Mouse (Mus musculus) heart, embryonic 12.5 days (tissue): ENCODE data around the gene Tmprss2. TPM values are rescaled to one million over a fixed set of nuclear protein-coding genes. Genes with fewer than 3 reads are reported as not detected.
A peak's percentile ranks its signal among the peaks of the same experiment; 100 is the strongest.
"Not testable (repeated sequence)": the region's sequence is repeated elsewhere in the genome, so short reads cannot be mapped to it uniquely, and the experiment has no call there.

ENCODE experiments used
- ATAC-seq: fragments of 200-750 bp; cut with Nextera tagmentation; 2 replicates; pipeline ENCODE4 v1.8.0; 2017; ENCODE audit warnings: moderate TSS enrichment, moderate library complexity; ENCODE audit not compliant: insufficient number of reproducible peaks, low FRiP score
- H3K27ac ChIP-seq: fragments of 300-500 bp; sonication (generic); 2 replicates; pipeline ENCODE4 v1.5.1; 2016; ENCODE audit warnings: mild to moderate bottlenecking, moderate library complexity; ENCODE audit not compliant: poor library complexity, severe bottlenecking
- H3K27me3 ChIP-seq: fragments of 300-500 bp; sonication (generic); replicated peaks from 2 replicates; pipeline ENCODE4 v1.6.1; 2016; ENCODE audit warnings: mild to moderate bottlenecking, moderate library complexity
- H3K36me3 ChIP-seq: fragments of 300-500 bp; sonication (generic); 2 replicates; pipeline ENCODE4 v1.6.1; 2016; ENCODE audit warnings: mild to moderate bottlenecking, moderate library complexity
- H3K4me1 ChIP-seq: fragments of 300-500 bp; sonication (generic); replicated peaks from 2 replicates; pipeline ENCODE4 v1.6.1; 2016; ENCODE audit warnings: mild to moderate bottlenecking
- H3K4me2 ChIP-seq: fragments of 300-500 bp; sonication (generic); 2 replicates; pipeline ENCODE4 v1.6.1; 2016; ENCODE audit warnings: mild to moderate bottlenecking, moderate library complexity
- H3K4me3 ChIP-seq: fragments of 300-500 bp; sonication (generic); 2 replicates; pipeline ENCODE4 v1.5.1; 2016; ENCODE audit warnings: mild to moderate bottlenecking
- H3K9ac ChIP-seq: fragments of 300-500 bp; sonication (generic); 2 replicates; pipeline ENCODE4 v1.6.1; 2016; ENCODE audit warnings: mild to moderate bottlenecking, moderate library complexity
- H3K9me3 ChIP-seq: fragments of 300-500 bp; sonication (generic); replicated peaks from 2 replicates; pipeline ENCODE4 v1.6.1; 2016; ENCODE audit warnings: mild to moderate bottlenecking, moderate library complexity
- WGBS: fragments of 180-500 bp; shearing (Covaris S2); methylation state at CpG from one replicate; pipeline ENCODE4 v1.1.7; 2016; 5-methylcytosine and 5-hydroxymethylcytosine counted together
- polyA plus RNA-seq: library from polyadenylated mRNA; unstranded; fragments of >200 nt; fragmentation: Nextera tagmentation; extraction: Ambion mirVana; gene quantifications from 2 replicates; pipeline ENCODE4 v1.2.1, GENCODE M21; 2016

Tmprss2 gene
- polyA plus RNA-seq, 1 experiment from 2014 or later: 0.46 TPM

- Histone ChIP-seq H3K9ac (no peak overlapping the region), H3K27me3 (no peaks in the 10 kb centered on the region), H3K36me3 (no peaks in the 10 kb centered on the region), H3K27ac (no peak overlapping the region), H3K4me1 (no peaks in the 10 kb centered on the region), H3K4me2 (no peak overlapping the region), H3K9me3 (no peaks in the 10 kb centered on the region), H3K4me3 (no peak overlapping the region)
- no peak for ATAC-seq
- 83% methylated on average over 2 of the region's 2 CpGs for WGBS
Observed at GRCm38 (mm10) chr16:97591512-97591911, 19.5 kb downstream of the Tmprss2 start.

GRCm38 (mm10) chr16:97582876-97583275 is 28.1 kb downstream of the Tmprss2 start:
- not testable (repeated sequence) for H3K36me3 ChIP-seq, ATAC-seq, H3K9ac ChIP-seq, H3K4me1 ChIP-seq, H3K9me3 ChIP-seq, H3K4me3 ChIP-seq, H3K4me2 ChIP-seq, H3K27ac ChIP-seq, H3K27me3 ChIP-seq
- WGBS: 79% methylated on average over 1 of the region's 1 CpGs

GRCm38 (mm10) chr16:97569426-97569825 is 41.6 kb downstream of the Tmprss2 start:
- Histone ChIP-seq H3K27ac (no peak overlapping the region), H3K9ac (no peak overlapping the region), H3K4me3 (no peak overlapping the region), H3K36me3 (no peaks in the 10 kb centered on the region), H3K9me3 (no peaks in the 10 kb centered on the region), H3K27me3 (no peaks in the 10 kb centered on the region; the same call in 1 of the 2 replicates), H3K4me2 (no peak overlapping the region), H3K4me1 (no peaks in the 10 kb centered on the region)
- WGBS: 15% methylated on average over 1 of the region's 1 CpGs
- no peak for ATAC-seq

- H3K4me2 ChIP-seq: no peak overlapping the region
- H3K27ac ChIP-seq: no peak overlapping the region
- ATAC-seq: no peak
- no peaks in the 10 kb centered on the region for H3K36me3 ChIP-seq
- H3K9me3 ChIP-seq: no peaks in the 10 kb centered on the region
- no peaks in the 10 kb centered on the region for H3K4me1 ChIP-seq
- H3K4me3 ChIP-seq: no peak overlapping the region
- H3K9ac ChIP-seq: no peak overlapping the region
- no peaks in the 10 kb centered on the region; the same call in 1 of the 2 replicates for H3K27me3 ChIP-seq
- WGBS: 56% methylated on average over 9 of the region's 9 CpGs
Observed at GRCm38 (mm10) chr16:97568662-97569061, 42.3 kb downstream of the Tmprss2 start.

GRCm38 (mm10) chr16:97544340-97544739 is 66.7 kb downstream of the Tmprss2 start:
- H3K4me2 ChIP-seq: no peak overlapping the region
- H3K27me3 ChIP-seq: no peaks in the 10 kb centered on the region
- H3K4me3 ChIP-seq: no peak overlapping the region
- no peak for ATAC-seq
- 61% methylated on average over 4 of the region's 4 CpGs for WGBS
- H3K4me1 ChIP-seq: no peaks in the 10 kb centered on the region
- no peak overlapping the region for H3K27ac ChIP-seq
- H3K9ac ChIP-seq: no peak overlapping the region
- H3K36me3 ChIP-seq: peaks cover 14% of the 10 kb centered on the region; the same call in 1 of the 2 replicates
- no peaks in the 10 kb centered on the region for H3K9me3 ChIP-seq

GRCm38 (mm10) chr16:97536859-97537258 is 74.1 kb downstream of the Tmprss2 start:
- 23% methylated on average over 1 of the region's 1 CpGs for WGBS
- H3K27me3 ChIP-seq: no peaks in the 10 kb centered on the region
- no peaks in the 10 kb centered on the region for H3K9me3 ChIP-seq
- peaks cover 5% of the 10 kb centered on the region; the same call in 1 of the 2 replicates for H3K36me3 ChIP-seq
- peak overlapping the region; percentile 64 for H3K4me2 ChIP-seq
- H3K9ac ChIP-seq: no peak overlapping the region
- H3K27ac ChIP-seq: peak overlapping the region; percentile 91
- no peak for ATAC-seq
- peaks cover 34% of the 10 kb centered on the region for H3K4me1 ChIP-seq
- no peak overlapping the region for H3K4me3 ChIP-seq

- ATAC-seq: peak; percentile 87
- Histone ChIP-seq H3K27me3 (no peaks in the 10 kb centered on the region), H3K4me2 (peak overlapping the region; percentile 64), H3K4me1 (peaks cover 34% of the 10 kb centered on the region), H3K9ac (peak overlapping the region; percentile 46; the same call in 1 of the 2 replicates), H3K4me3 (peak overlapping the region; percentile 21; the same call in 1 of the 2 replicates), H3K36me3 (no peaks in the 10 kb centered on the region), H3K9me3 (no peaks in the 10 kb centered on the region), H3K27ac (peak overlapping the region; percentile 91)
- 7% methylated on average over 3 of the region's 3 CpGs for WGBS
Observed at GRCm38 (mm10) chr16:97535808-97536413, 75.1 kb downstream of the Tmprss2 start.

- WGBS: 14% methylated on average over 5 of the region's 5 CpGs
- ATAC-seq: peak; percentile 58
- H3K4me3 ChIP-seq: peak overlapping the region; percentile 27
Observed at GRCm38 (mm10) chr16:97534876-97535461, 76.0 kb downstream of the Tmprss2 start.

GRCm38 (mm10) chr16:97534448-97534847 is 76.5 kb downstream of the Tmprss2 start:
- H3K36me3 ChIP-seq: no peaks in the 10 kb centered on the region
- H3K27ac ChIP-seq: peak overlapping the region; percentile 91
- H3K4me3 ChIP-seq: peak overlapping the region; percentile 27
- H3K9me3 ChIP-seq: no peaks in the 10 kb centered on the region
- 27% methylated on average over 1 of the region's 1 CpGs for WGBS
- ATAC-seq: no peak
- peak overlapping the region; percentile 62 for H3K9ac ChIP-seq
- peak overlapping the region; percentile 64 for H3K4me2 ChIP-seq
- no peaks in the 10 kb centered on the region for H3K27me3 ChIP-seq
- peaks cover 34% of the 10 kb centered on the region for H3K4me1 ChIP-seq

More at GRCm38 (mm10) chr16:97534876-97535461, 76.0 kb downstream of the Tmprss2 start:
- peak overlapping the region; percentile 64 for H3K4me2 ChIP-seq
- no peaks in the 10 kb centered on the region for H3K36me3 ChIP-seq
- no peaks in the 10 kb centered on the region for H3K27me3 ChIP-seq
- no peaks in the 10 kb centered on the region for H3K9me3 ChIP-seq
- H3K27ac ChIP-seq: peak overlapping the region; percentile 91
- H3K9ac ChIP-seq: peak overlapping the region; percentile 62
- H3K4me1 ChIP-seq: peaks cover 34% of the 10 kb centered on the region

GRCm38 (mm10) chr16:97533751-97534150 is 77.2 kb downstream of the Tmprss2 start:
- Histone ChIP-seq H3K27ac (peak overlapping the region; percentile 91), H3K4me1 (peaks cover 34% of the 10 kb centered on the region), H3K4me3 (no peak overlapping the region), H3K27me3 (no peaks in the 10 kb centered on the region), H3K36me3 (no peaks in the 10 kb centered on the region), H3K9ac (no peak overlapping the region), H3K9me3 (no peaks in the 10 kb centered on the region), H3K4me2 (no peak overlapping the region)
- 76% methylated on average over 5 of the region's 5 CpGs for WGBS
- no peak for ATAC-seq

- H3K9ac ChIP-seq: no peak overlapping the region
- H3K27me3 ChIP-seq: no peaks in the 10 kb centered on the region
- peaks cover 34% of the 10 kb centered on the region for H3K4me1 ChIP-seq
- H3K4me3 ChIP-seq: no peak overlapping the region
- 75% methylated on average over 1 of the region's 1 CpGs for WGBS
- H3K27ac ChIP-seq: no peak overlapping the region
- no peaks in the 10 kb centered on the region for H3K36me3 ChIP-seq
- ATAC-seq: no peak
- no peaks in the 10 kb centered on the region for H3K9me3 ChIP-seq
- H3K4me2 ChIP-seq: no peak overlapping the region
Observed at GRCm38 (mm10) chr16:97533126-97533525, 77.9 kb downstream of the Tmprss2 start.
